Mouse (Mus musculus): Measurements from ENCODE around the gene Hsp90ab1.

DNA sequence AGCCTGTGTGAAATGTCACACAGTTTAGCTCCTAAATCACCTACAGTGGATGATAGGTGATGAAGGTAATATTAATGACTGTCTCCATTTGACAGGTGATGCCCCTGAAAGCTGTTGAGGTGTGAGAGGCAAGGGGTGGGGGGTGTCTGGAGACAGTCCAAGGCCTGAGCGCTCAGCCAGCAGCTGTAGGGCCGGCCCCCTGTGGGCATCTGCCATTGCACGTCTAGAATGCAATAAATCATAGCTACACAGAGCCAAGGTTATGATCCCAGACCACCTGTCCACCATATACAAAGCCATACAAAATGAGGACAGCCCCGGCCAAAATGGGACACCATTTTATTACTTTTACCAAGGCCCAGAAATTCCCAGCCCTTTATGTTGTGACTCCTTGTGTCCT, 48.1 kb downstream of the Hsp90ab1 start:
- TF ChIP-seq POLR2A (IDR thresholded peaks at IDR 0.05; ENCODE audit: insufficient read depth, low read depth, low read length) (no peak), CTCF (IDR thresholded peaks at IDR 0.05) (no peak)
